Mouse (Mus musculus) cerebellum, adult 11-12 months (tissue): ENCODE measurements at regions not wholly inside any gene's neighbourhood (a gene's known extent, or its start where the extent isn't known, plus 50 kb on each side); places are given as distances from the start of the nearest gene placed in this dataset.

Source experiments
- DNase-seq: peaks from one replicate; pipeline ENCODE4 v3.0.0; 2022

DNA sequence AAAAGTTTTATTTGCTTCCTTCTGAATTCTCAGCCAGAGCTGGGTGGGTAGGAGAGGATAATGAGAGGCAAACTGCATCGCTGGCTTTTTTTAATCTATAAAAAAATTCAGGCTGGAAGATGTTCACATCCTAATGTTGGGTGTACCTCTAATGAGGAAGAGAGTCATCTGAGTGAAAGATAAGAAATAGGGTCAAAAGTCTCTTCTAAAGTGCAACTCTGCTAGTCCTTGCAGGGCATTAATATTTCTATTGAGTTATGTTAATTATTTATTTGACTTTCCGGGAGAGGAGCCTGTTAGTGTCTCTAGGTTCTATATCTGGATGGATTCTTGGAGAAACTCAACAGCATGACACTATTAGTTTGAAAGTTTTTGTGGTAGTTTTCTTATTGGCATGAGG lies 182.2 kb upstream of the Camk1g start:
- DNase-seq = no peak

DNA sequence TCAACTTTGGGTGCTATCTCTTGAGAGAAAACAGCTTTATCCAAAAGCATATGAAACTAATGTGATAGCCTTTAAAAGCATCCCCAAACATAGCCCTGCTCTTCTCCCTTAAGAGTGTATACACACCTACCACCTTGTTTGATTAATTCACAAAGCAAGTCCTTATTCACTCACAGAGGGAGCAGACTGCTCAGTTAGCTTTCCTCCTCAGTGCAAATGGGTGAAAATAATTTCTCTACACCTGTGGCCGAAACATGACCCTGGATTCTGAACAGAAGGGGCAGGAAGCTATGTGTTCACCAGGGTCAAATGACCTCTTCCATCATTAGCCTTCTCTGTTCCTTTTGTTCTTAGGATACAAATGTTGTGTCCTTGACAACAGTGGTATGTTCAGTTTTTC lies 181.2 kb upstream of the Camk1g start:
- DNase-seq = no peak

GRCm38 (mm10) chr1:193550761-193551160 lies 180.7 kb upstream of the Camk1g start:
- no peak for DNase-seq

DNA sequence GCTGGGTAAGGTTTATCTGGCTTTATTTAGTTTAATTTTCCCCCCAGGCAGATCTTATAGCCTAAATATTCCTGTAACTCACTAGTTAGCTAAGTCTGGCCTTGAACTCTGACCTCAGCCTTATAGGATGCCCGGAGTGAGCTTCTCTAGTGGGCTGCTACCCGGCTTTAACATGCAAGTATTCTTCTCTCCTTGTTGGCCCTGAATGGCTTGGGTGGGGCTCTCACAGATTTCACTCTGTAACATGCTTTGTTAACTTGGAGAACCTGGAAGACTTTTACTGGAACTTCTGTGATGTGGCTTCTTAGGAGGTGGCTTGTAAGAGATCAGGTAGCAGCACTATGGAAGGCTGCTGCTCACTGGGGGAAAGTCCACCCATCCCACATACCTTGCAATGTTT lies 177.3 kb upstream of the Camk1g start:
- no peak for DNase-seq

GRCm38 (mm10) chr1:193546044-193546432 lies 175.9 kb upstream of the Camk1g start:
- no peak for DNase-seq

DNA sequence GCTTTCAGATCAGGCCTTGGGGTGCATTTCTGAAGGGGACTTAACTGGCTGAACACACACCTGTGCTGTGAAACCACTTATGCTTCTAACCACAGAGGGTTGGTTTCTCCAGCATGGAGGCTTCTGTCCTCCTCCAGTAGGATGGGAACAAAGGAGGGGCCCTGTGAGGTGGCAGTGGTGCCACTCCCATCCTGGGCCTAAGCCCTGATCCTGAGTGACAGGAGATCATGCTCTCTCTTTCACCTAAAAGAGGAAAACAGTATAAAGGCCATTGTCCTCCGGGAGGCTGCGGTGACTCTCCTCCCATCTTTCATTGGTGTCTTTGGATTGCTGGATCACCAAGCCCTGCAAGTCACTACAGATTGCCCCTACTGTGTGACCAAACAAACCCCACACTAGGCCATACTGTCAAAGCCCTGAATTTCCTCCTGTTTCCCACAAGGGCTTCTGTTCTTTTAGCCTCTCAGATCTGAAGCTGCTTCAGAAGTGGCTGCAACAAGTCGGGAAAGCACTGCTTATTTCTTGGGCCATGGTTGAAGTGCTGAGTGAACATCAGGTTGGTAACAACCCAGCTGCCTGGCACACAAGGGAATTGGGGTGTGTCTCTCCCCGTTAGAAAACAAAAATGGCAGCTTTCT lies 175.4 kb upstream of the Camk1g start:
- DNase-seq = no peak

- DNase-seq = no peak
Measured at GRCm38 (mm10) chr1:193544804-193545203, 174.7 kb upstream of the Camk1g start.

GRCm38 (mm10) chr1:193543834-193544233 lies 173.7 kb upstream of the Camk1g start:
- DNase-seq = no peak

GRCm38 (mm10) chr1:193543284-193543683 lies 173.2 kb upstream of the Camk1g start:
- no peak for DNase-seq

DNA sequence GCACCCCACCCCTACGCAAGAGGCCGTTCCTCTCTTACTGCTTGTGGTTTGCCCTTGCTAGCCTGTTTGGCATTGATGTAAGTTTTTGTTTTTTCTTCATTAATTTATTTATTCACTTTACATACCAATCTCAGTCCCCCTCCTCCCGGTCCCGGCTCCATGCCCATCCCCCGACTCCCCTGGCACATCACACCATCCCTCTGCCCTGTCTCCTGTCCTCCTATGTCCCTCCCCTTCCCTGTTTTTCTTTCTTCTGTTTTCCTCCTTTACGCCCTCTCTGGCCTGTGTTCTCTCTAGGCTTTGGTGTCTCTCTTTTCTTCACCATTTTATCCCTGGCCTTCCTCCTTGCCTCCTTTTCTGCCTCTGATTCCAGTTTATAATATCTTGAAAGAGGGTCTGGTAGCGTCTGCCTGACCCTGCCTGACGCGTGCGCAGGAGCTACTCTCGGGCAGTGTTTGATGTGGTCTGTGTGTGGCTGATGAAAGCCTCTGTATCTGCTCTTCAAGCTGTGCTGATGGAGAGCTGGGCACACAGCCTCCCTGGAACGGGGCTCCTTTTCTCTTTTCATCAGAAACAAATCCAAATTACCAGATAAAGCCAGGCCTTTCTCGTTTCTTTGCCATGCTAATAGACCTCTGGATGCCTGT lies 172.0 kb upstream of the Camk1g start:
- no peak for DNase-seq

- DNase-seq = no peak
Measured at GRCm38 (mm10) chr1:193541281-193541680, 171.2 kb upstream of the Camk1g start.

- DNase-seq = no peak
Measured at GRCm38 (mm10) chr1:193540486-193540885, 170.4 kb upstream of the Camk1g start.

- DNase-seq = no peak
Measured at GRCm38 (mm10) chr1:193539261-193539660, 169.2 kb upstream of the Camk1g start.

DNA sequence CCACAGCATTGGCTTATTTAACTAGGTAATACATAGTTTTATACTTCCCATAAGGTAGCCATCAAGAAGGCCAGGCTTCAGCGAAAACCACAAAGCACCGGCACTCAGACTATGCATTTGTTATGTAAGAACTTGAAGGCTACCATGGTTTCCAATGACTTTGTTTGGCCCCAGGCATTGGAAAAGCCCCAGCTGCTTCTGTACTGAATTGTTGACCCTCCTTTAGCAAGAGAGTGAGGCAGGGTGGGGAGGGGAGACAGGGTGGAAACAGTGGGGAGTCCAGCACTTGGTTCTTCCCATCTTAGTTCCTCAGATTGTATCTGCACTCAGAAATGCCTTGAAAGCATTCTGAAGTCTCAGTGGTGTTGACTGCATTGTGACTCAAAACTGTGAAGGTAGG lies 168.3 kb upstream of the Camk1g start:
- no peak for DNase-seq

DNA sequence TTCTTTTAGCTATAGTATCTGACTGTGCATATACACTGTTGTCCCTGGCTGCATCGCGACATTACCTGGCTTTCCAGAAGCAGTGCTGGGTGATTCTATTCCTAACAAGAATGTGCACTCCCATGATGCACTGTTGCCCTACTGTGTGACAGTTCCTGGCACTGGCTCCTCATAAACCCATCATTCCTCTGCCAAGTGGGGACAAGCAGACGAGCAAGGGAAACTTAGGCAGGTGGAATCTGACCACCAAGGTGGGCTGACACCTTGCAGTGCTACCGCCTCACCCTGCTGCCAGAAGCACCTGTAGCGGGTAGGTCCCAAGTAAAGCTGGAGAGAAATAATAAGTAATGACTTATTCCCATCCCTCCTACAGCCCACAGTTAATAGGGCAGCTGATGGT lies 167.5 kb upstream of the Camk1g start:
- DNase-seq = no peak

GRCm38 (mm10) chr1:193536552-193536951 lies 166.5 kb upstream of the Camk1g start:
- DNase-seq = no peak

DNA sequence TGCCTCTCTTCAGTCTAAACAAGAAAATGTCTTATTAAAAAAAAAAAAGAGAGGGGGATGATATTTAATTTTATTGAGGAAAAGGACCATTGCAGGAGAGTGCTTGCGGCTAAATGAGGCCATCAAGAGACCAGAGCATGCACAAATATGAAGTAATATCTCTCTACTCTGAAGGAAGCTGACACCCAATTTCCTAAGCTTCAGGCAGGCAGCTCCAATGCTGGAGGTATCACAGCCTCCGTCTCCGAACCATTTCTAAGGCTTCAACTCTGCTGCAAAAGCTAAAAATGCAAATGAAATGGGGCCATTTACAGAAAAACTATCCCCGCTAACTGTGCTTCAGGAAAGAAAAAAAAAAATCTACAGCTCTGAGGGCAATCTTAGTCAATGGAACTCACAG lies 164.4 kb upstream of the Camk1g start:
- DNase-seq = no peak

GRCm38 (mm10) chr1:193526501-193526900 lies 156.4 kb upstream of the Camk1g start:
- no peak for DNase-seq

- DNase-seq = no peak
Measured at GRCm38 (mm10) chr1:193522007-193522406, 151.9 kb upstream of the Camk1g start.

DNA sequence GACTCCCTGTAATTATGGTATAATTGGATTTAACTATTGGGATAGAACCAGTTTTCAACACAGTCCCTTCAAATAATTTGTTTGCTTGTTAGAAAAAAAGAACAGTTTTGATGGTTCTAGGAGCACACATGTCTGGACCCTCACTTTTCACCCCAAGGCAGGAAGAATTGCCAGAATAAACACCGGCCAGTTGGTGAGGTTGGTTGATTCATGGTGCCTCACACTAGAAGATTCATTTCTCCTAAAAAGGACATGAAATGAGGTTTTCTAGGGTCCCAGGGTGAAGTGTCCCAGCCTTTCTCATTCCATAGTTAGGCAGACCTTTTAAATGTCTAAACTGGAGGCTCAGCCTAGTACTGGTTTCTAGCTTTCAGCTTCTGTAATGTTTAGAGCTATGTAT lies 148.7 kb upstream of the Camk1g start:
- DNase-seq = no peak

GRCm38 (mm10) chr1:193517968-193518367 lies 147.9 kb upstream of the Camk1g start:
- no peak for DNase-seq

GRCm38 (mm10) chr1:193517293-193517692 lies 147.2 kb upstream of the Camk1g start:
- DNase-seq = no peak

DNA sequence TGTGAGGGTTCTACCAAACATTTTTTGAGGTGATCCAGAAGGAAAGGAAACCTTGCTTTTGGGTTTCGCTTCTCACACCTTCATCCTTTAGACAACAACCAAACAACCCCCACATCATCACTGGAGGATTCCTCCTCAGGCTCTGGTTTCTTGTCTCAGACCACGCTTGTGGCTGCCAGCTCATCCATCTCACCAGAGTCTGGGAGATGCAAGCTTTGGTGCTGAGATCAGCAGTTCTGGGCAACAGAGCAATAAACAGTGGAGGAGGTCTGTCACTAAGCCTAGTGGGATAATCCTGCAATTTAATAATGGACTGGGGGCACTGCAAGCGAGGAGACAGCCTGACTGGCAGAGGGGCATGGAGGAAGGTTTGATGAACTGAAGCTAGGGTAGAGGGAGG lies 146.3 kb upstream of the Camk1g start:
- DNase-seq = no peak

- DNase-seq = no peak
Measured at GRCm38 (mm10) chr1:193513929-193514710, 144.0 kb upstream of the Camk1g start.
